Mouse (Mus musculus) kidney, adult 9 months (tissue): ENCODE data around the gene Plk5.

Experiments
- DNase-seq: peaks from one replicate; pipeline ENCODE4 v3.0.0; 2022

Gene Plk5

GRCm38 (mm10) chr10:80389185-80389708 is 33.0 kb downstream of the Plk5 start:
- no peak for DNase-seq

GRCm38 (mm10) chr10:80390697-80391096 is 34.4 kb downstream of the Plk5 start:
- peak; percentile 68 for DNase-seq

- peak; percentile 75 for DNase-seq
Measured at GRCm38 (mm10) chr10:80392687-80393086, 36.4 kb downstream of the Plk5 start.

GRCm38 (mm10) chr10:80395025-80395627 is 38.9 kb downstream of the Plk5 start:
- no peak for DNase-seq

GRCm38 (mm10) chr10:80396822-80397523 is 40.7 kb downstream of the Plk5 start:
- no peak for DNase-seq

GRCm38 (mm10) chr10:80397524-80398173 is 41.4 kb downstream of the Plk5 start:
- DNase-seq = no peak

GRCm38 (mm10) chr10:80398174-80398535 is 41.9 kb downstream of the Plk5 start:
- no peak for DNase-seq

GRCm38 (mm10) chr10:80398719-80399190 is 42.5 kb downstream of the Plk5 start:
- DNase-seq = peak; percentile 98

GRCm38 (mm10) chr10:80399191-80399972 is 43.1 kb downstream of the Plk5 start, which contains the start of gene Mbd3:
Gene Mbd3 (minus strand): TSS chr10:80399550.
- peak; percentile 100 for DNase-seq

GRCm38 (mm10) chr10:80399973-80400703 is 43.9 kb downstream of the Plk5 start:
- DNase-seq = no peak

- no peak for DNase-seq
Measured at GRCm38 (mm10) chr10:80400704-80401161, 44.5 kb downstream of the Plk5 start.

GRCm38 (mm10) chr10:80403044-80403692 is 46.9 kb downstream of the Plk5 start:
- peak; percentile 57 for DNase-seq

GRCm38 (mm10) chr10:80405481-80406173 is 49.4 kb downstream of the Plk5 start:
- DNase-seq = no peak

- peak; percentile 97 for DNase-seq
Measured at GRCm38 (mm10) chr10:80406684-80407501, 50.6 kb downstream of the Plk5 start, which contains the start of gene Uqcr11. Gene Uqcr11 (minus strand): TSS chr10:80406830.

- DNase-seq = no peak
Measured at GRCm38 (mm10) chr10:80407924-80408323, 51.7 kb downstream of the Plk5 start.

GRCm38 (mm10) chr10:80412656-80413541 is 56.6 kb downstream of the Plk5 start:
- DNase-seq = no peak
